Mouse (Mus musculus) cerebellum, adult 9-10 months (tissue): Measurements from ENCODE around the gene Cldn24.
"Not testable (repeated sequence)": the region's sequence is repeated elsewhere in the genome, so short reads cannot be mapped to it uniquely, and the experiment has no call there.

Experiments
- DNase-seq: peaks from one replicate; pipeline ENCODE4 v3.0.0; 2022

Gene Cldn24

GRCm38 (mm10) chr8:47821843-47822242, at the start of gene Cldn24:
Cldn24 (plus strand) TSS chr8:47822143.
- DNase-seq = no peak

GRCm38 (mm10) chr8:47772986-47773385, 49.0 kb upstream of the Cldn24 start:
- no peak for DNase-seq

- no peak for DNase-seq
Observed at GRCm38 (mm10) chr8:47777415-47777814, 44.5 kb upstream of the Cldn24 start.

GRCm38 (mm10) chr8:47779589-47779988, 42.4 kb upstream of the Cldn24 start:
- no peak for DNase-seq

DNA sequence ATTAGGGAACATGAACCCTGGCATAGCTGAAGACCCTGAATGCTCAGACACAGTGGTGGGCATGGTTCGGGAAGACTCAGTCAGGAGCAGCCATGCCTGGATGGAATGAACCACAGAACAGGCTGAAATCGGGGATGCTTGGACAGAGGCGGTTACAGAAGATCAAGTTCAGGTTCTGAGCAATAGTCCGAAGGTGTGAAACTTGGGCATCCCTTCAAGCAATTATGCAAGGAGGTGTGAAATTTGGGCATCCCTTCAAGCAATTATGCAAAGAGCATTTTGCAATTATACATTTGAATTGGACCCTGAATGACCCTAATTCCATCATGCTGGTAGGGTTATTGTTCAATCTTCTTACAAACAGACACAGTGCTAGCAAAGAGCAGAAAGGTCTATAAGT, 40.1 kb upstream of the Cldn24 start:
- DNase-seq = no peak

- DNase-seq = no peak
Observed at GRCm38 (mm10) chr8:47783544-47783943, 38.4 kb upstream of the Cldn24 start.

GRCm38 (mm10) chr8:47783944-47784343, 38.0 kb upstream of the Cldn24 start:
- DNase-seq = no peak

DNA sequence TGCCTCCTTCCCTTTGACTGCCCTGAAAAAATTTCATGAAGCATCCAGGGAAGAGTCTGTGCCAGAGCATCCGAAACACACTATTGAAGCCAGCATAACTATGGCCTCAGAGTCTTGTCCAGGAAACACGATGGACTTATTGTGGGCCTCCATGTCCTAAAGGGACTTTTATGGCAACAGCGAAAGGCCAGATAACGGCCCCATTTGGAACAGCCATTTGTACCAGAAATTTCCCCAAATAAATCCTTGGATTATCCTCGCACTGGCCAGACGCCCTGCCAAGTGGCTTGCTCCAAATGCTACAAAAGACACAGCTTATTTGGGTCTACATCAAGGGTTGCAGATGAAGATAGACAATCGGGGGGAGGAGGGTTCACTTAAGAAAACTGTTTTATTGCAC, 37.5 kb upstream of the Cldn24 start:
- DNase-seq = no peak

- no peak for DNase-seq
Observed at GRCm38 (mm10) chr8:47786323-47786722, 35.6 kb upstream of the Cldn24 start.

GRCm38 (mm10) chr8:47787705-47788104, 34.2 kb upstream of the Cldn24 start:
- no peak for DNase-seq

DNA sequence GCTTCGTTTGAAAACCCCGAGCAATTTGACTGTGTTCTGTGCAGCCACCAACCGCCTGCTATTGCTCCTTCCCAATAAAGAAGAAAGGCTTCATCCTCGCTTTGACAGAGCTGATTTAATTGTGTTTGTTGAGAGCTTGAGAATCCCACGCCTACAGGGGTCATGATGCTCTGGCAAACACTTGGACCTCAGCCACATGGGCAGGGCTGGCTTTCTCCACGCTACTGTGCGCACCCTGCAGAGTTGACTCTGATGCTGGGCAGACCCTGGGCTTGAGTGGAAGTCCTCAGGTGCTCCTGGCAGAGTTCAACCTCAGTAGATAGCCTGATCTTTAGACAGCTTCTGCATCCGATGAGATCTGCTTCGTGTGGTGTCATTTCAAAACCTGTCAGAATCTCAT, 30.0 kb upstream of the Cldn24 start:
- no peak for DNase-seq

DNA sequence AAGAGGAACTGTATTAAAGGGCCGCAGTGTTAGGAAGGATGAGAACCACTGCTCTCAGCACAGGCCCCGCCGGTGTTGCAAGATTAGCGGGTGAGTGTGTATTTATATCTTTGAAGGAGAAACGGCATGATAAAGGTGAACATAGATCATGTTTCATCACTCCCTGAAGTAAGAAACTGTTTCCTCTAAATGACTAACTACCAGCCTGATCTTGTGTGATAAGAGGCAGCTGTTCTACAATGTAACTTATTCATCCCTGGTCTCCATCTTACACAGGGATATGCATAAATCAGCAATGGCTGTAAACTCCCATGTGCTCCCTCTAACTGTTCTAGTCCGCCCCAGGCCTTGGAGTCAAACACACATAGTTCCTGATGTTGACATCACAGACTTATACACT, 22.5 kb upstream of the Cldn24 start:
- DNase-seq = no peak

DNA sequence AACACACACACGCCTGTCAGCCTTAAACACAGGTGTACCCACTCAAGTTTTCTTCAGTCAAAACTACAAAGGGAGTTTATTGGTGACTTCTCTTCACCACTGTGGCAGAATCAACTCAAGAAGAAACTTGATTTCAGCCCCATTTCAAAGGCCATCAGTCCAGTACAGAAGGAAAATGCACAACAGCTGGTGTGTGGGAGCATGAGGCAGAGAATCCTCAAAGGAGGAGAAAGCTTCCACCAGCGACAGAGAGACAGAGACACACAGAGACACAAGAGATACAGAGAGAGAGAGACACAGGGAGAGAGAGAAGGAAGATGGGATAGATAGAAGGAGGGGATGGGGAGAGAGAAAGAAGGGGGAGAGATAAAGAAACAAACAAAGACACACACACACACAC, 19.6 kb upstream of the Cldn24 start:
- no peak for DNase-seq

- DNase-seq = no peak
Observed at GRCm38 (mm10) chr8:47804262-47804661, 17.7 kb upstream of the Cldn24 start.

- DNase-seq = no peak
Observed at GRCm38 (mm10) chr8:47809970-47810665, 11.8 kb upstream of the Cldn24 start.

DNA sequence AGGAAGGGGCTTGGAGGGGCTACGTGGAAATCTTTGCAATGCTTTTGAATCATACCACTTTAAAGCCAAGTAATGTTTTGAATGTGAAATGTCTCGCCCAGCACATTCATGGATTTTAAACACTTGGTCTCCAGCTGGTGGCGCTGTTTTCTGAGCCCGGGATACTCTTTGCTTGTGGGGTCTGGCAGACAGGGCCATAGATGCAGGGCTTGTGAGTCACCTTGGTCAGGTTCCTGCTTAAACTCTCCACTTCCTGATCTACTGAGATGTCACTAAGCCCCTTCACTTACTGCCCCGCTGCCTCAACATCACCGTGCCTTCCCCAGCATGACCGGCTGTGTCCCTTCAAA, 11.3 kb upstream of the Cldn24 start:
- DNase-seq = no peak

GRCm38 (mm10) chr8:47811221-47811620, 10.7 kb upstream of the Cldn24 start:
- DNase-seq = no peak

DNA sequence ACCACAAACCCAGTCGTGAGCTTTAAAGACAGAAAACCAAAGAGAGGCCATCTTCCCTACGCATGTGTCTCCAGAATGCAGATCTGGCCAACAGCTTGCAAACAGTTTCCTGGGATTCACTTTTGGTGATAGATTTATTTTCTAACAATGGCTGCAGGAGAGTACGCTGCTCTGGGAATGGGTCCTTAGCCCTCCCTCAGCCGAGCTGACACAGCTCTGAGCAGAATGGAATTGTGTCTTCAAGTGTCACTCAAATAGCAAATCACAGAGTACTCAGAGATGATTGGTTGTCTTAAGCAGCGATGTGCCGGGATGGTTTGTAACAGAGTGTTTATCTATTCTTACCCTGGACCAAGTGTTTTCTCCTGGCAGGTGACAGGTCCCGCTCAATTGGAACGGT, 2.9 kb upstream of the Cldn24 start:
- DNase-seq = no peak

DNA sequence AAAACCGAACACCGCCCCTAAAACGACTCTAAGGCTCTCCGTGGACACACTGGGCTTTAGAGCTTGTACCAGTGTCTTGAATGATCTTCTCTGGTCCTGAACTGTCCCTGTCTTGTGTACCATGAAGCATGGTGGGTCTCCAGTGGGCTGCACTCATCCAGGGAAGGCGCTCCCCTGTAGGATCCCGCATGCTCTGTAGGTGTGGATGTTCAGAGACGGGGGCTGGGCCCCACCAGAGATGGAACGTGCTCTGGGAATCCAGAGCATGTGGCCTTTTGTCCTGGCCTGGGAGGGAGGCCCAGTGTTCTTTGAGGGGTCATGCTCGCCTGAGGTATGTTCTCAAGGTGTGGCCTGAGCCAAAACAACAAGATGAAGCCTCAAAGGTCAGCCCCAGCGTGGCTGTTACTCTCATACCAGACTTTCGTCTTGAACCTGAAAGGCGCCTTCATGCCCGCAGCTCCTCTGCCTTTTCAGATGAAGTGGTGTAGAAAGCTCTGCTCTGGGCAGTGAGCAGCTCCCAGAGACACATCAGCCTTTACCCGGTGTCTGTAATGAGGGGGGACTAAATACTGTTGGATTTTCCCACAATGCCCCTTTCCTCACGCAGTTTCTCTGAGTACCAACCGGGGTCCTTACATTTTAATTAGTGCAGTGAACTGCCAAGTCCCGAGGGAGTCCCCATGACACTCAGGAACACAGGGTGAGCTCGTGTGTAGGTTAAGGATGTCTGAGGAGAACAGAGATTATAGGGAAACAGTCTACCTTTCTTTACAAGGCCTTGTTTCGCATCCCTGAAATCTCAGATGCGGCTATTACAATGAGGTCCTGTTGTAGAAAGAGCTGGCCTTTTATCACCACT, 800 bp upstream of the Cldn24 start:
- DNase-seq = no peak

- DNase-seq = not testable (repeated sequence)
Observed at GRCm38 (mm10) chr8:47822541-47822940, 598 bp downstream of the Cldn24 start.

- DNase-seq = no peak
Observed at GRCm38 (mm10) chr8:47823777-47824176, 1.8 kb downstream of the Cldn24 start.

DNA sequence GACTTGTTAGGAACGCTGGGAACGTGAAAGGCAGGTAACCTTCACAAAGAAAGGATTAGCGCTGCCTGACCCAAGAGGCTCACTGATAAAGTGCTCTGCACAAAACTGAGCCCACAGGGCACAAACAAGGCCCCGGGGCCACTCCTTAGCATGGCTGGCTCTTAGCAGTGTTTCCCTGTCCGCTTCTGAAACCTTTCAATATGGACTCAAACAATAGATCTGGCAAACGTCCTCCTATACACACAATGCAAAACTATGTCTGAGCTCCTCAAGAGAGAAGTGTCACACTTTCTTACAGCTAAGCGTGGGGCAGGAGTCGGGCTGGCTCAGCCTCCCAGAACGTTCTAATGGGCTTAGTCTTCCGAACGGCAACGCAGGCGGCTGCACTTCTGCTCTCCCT, 2.2 kb downstream of the Cldn24 start, which contains the start of gene Cldn22:
Gene Cldn22, plus strand, starts transcription at position 301 of the 400 bp plus-strand sequence.
- no peak for DNase-seq

- no peak for DNase-seq
Observed at GRCm38 (mm10) chr8:47825596-47825995, 3.7 kb downstream of the Cldn24 start.

DNA sequence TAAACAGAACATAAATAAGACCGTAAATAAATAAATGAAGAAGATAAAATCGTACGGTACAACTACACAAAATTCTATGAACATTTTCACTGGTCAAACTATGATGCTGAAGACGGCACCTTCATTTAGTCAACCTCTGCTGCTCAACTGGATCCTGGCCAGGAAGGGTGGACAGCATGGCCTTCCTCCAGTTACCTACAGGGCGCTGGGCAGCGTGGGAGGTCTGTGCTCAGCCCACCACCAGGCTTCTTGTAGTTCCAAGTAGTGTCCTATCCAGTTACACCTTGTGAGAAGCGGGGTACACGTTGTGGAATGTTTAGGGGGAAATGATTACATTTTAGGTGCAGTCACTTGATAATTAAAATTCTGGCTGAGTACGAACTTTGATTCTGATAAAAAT, 5.0 kb downstream of the Cldn24 start:
- no peak for DNase-seq
